Mouse (Mus musculus): ENCODE data around the gene Kif6.

DNA sequence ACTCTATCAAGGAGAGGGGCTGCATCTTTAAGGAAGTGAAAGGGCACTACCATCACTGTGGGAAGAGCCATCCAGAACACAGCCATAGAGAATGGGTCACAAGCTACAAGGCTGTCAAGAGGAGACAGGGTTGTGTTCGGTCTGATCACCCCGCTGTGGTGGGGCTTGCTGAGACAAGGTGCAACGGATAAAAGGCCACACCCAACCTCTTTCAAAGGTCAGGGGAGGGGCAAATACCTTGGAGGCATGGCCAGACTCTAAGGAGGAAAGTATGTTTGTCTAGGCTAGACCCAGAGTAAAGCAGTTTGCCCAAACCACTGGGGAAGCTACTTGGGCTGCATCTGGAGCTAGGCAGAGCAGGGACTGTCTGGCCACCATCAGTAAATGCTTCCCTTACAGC lies 318.9 kb downstream of the Kif6 start:
- TF ChIP-seq CTCF (IDR thresholded peaks at IDR 0.05; ENCODE audit: borderline replicate concordance, insufficient read depth, low read depth, low read length) (no peak), POLR2A (IDR thresholded peaks at IDR 0.05; ENCODE audit: borderline replicate concordance, insufficient read depth, low read length) (no peak)

All from cerebellum, adult 2 months (tissue).